ENCODE assay signal across 26 mouse cellular contexts in genomic region chr6:58880861-58881260, GRCm38 (mm10). TPM values are rescaled to one million over a fixed set of nuclear protein-coding genes. Genes with fewer than 3 reads are reported as not detected.
DNase-seq lines count a peak whose midpoint lies in the region; ATAC-seq and TF ChIP-seq lines count a peak whose summit lies in the region.
"Had no signal": no experiment of that assay in that cellular context is flagged by ENCODE, and none has a peak within 500 bp of the region (broad histone marks: within the 10 kb centered on the region; RNA-seq: fewer than 3 reads in every experiment).

No protein-coding gene starts in this region.

- H3K27me3 ChIP-seq in testis, adult 2 months (ENCODE audit: control insufficient read depth, insufficient read depth, low read length), result no peaks in the 10 kb centered on the region
- H3K27me3 ChIP-seq: hindbrain, embryonic 15.5 days; intestine, embryonic 15.5 days; liver, embryonic 13.5 days; lung, embryonic 15.5 days; neural tube, embryonic 12.5 days had no signal

- H3K36me3 ChIP-seq in testis, adult 2 months (ENCODE audit: control insufficient read depth, insufficient read depth, low read length), result no peaks in the 10 kb centered on the region
- H3K36me3 ChIP-seq: liver, embryonic 13.5 days; lung, embryonic 15.5 days; neural tube, embryonic 12.5 days had no signal

- peak; percentile 43 for ATAC-seq in megakaryocyte, adult 5-6 weeks (ENCODE audit: poor library complexity, severe bottlenecking)
- ATAC-seq in erythroblast, adult 5-6 weeks (replicated peaks; ENCODE audit: low FRiP score, poor library complexity, severe bottlenecking), result no peak
- ATAC-seq: intestine, embryonic 15.5 days had no signal

- TF ChIP-seq POLR2A in testis, adult 2 months (IDR thresholded peaks at IDR 0.05; ENCODE audit: control insufficient read depth, low read depth, low read length), result no peak

- no peak for TF ChIP-seq CTCF in testis, adult 2 months (IDR thresholded peaks at IDR 0.05; ENCODE audit: control insufficient read depth, insufficient read depth, insufficient replicate concordance, low read depth, low read length)

- H3K4me1 ChIP-seq in testis, adult 2 months (ENCODE audit: control insufficient read depth, insufficient read depth, low read length), result peaks cover 2% of the 10 kb centered on the region; the same call in 1 of the 2 replicates
- H3K4me1 ChIP-seq: embryonic facial prominence, embryonic 10.5 days; forebrain, embryonic 10.5 days; hindbrain, embryonic 15.5 days; intestine, embryonic 15.5 days; lung, embryonic 15.5 days; neural tube, embryonic 12.5 days had no signal

- H3K27ac ChIP-seq in testis, adult 2 months (ENCODE audit: control insufficient read depth, insufficient read depth, low read depth, low read length), result 0 out of 2 replicates have a peak overlapping the region, but pooled peaks have one; percentile 36
- H3K27ac ChIP-seq: embryonic facial prominence, embryonic 10.5 days; forebrain, embryonic 10.5 days; hindbrain, embryonic 15.5 days; intestine, embryonic 15.5 days; liver, embryonic 13.5 days; lung, embryonic 15.5 days; neural tube, embryonic 12.5 days had no signal

- DNase-seq in testis, postnatal 14 days (ENCODE audit: low spot score), result no peak
- peak; percentile 50 for DNase-seq in MEL-GATA-1-ER (ENCODE audit: extremely low read depth, low read depth)
- DNase-seq in thymus, postnatal 14 days, result peak; percentile 21
- DNase-seq in kidney, adult 18-20 months, result no peak
- DNase-seq in lung, adult 18-20 months, result no peak
- DNase-seq: adrenal gland, adult 2 months; cerebellum, adult 11 months; cerebellum, adult 9-11 months; gastrocnemius, postnatal 36 days; kidney, adult 9 months; kidney, postnatal 25 days; liver, embryonic 13.5 days; lung, postnatal 4 days; retina, postnatal 1 day; right cerebral cortex, postnatal 25 days; spleen, adult 18-20 months had no signal

- H3K4me3 ChIP-seq in testis, adult 2 months (ENCODE audit: control insufficient read depth, low read depth, low read length), result peak overlapping the region; percentile 66
- H3K4me3 ChIP-seq: embryonic facial prominence, embryonic 10.5 days; forebrain, embryonic 10.5 days; hindbrain, embryonic 15.5 days; intestine, embryonic 15.5 days; liver, embryonic 13.5 days; lung, embryonic 15.5 days; neural tube, embryonic 12.5 days had no signal

RNA-seq across cellular contexts. Expression of gene Nap1l5, which starts 26.0 kb away (rescaled TPM):
- polyA plus RNA-seq in testis, adult 2 months (2012; rRNA removed), result 0.08 and 0.28 TPM in 2 replicates
- total RNA-seq in megakaryocyte, adult 5-6 weeks (2015), result not detected in 2 replicates
- not detected in 2 replicates for total RNA-seq in megakaryocyte, adult 5-6 weeks (2017)
- total RNA-seq in erythroblast, adult 5-6 weeks (2015; ENCODE audit: low replicate concordance), result not detected in 2 replicates
- not detected in 2 replicates for total RNA-seq in erythroblast, adult 5-6 weeks (2017; ENCODE audit: low replicate concordance)
- total RNA-seq: gastrocnemius, postnatal 36 days; hematopoietic stem cell, adult 5-6 weeks had no signal

RNA-seq across cellular contexts. Expression of gene Herc3, which starts 49.6 kb away (rescaled TPM):
- 2.8 and 4.0 TPM in 2 replicates for polyA plus RNA-seq in testis, adult 2 months (2012; rRNA removed)
- total RNA-seq in megakaryocyte, adult 5-6 weeks (2015), result 6.6 and 7.4 TPM in 2 replicates
- 10.4 and 17.5 TPM in 2 replicates for total RNA-seq in megakaryocyte, adult 5-6 weeks (2017)
- total RNA-seq in erythroblast, adult 5-6 weeks (2015; ENCODE audit: low replicate concordance), result 2.5 and 9.2 TPM in 2 replicates
- 2.9 and 3.6 TPM in 2 replicates for total RNA-seq in erythroblast, adult 5-6 weeks (2017; ENCODE audit: low replicate concordance)

Comparison
In these comparisons a context has a peak if more than half of its experiments do, and no peak if none do; other contexts are left out.
1. DNase-seq: peak in MEL-GATA-1-ER (single experiment) and thymus, postnatal 14 days (single experiment); none in testis, postnatal 14 days (single experiment), kidney, adult 18-20 months (single experiment) and lung, adult 18-20 months (0 of 2).